Mouse (Mus musculus): ENCODE measurements at regions not wholly inside any gene's neighbourhood (a gene's known extent, or its start where the extent isn't known, plus 50 kb on each side); places are given as distances from the start of the nearest gene placed in this dataset.

- no peak for DNase-seq (ENCODE audit: low spot score in 2 of 2)
Observed at GRCm38 (mm10) chr8:102845362-102845761, 59.9 kb upstream of the Cdh11 start.

DNA sequence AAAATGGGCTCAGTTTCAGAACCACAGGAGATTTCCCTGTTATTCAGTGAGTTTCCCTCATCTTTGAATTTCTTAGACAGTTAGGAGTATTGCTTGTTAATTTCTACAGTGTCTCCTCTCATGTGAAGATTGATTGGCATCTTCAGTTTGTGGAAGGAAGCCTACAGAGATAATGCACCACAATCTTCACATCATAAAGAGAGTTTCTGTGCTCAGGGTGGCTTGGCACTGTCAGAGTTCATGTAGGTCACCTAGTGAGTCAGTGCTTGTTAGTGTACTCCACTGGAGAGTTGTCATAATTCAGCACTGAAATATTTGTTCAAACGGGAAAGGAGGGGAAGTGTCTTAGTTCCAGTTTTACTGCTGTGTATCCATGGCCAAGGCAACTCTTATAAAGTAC lies 74.6 kb upstream of the Cdh11 start:
- DNase-seq (ENCODE audit: low spot score in 2 of 2), result no peak

- no peak for DNase-seq (ENCODE audit: low spot score in 2 of 2)
Observed at GRCm38 (mm10) chr8:102899525-102899924, 114.1 kb upstream of the Cdh11 start.

DNA sequence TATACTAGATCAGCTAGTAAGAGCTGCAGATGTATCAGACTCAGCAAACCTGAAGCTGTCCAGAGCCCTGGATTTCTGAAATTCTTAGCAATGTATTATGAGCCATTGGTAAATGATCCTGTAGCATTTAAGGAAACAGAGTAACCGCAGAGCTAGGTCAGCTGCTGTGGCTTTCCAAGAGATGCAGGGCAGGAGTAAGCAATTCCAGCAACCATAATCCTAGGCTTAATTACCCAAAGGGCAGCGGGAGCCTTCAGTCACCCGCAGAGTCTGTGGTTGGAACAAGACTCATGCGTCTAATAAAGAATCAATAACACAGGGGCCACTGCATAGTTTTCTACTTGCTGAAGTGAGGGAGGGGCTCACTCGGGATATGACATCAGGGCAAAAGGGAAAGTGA lies 115.2 kb upstream of the Cdh11 start:
- DNase-seq (ENCODE audit: low spot score in 2 of 2), result no peak

- no peak for DNase-seq (ENCODE audit: low spot score in 2 of 2)
Observed at GRCm38 (mm10) chr8:102907444-102907843, 122.0 kb upstream of the Cdh11 start.

DNA sequence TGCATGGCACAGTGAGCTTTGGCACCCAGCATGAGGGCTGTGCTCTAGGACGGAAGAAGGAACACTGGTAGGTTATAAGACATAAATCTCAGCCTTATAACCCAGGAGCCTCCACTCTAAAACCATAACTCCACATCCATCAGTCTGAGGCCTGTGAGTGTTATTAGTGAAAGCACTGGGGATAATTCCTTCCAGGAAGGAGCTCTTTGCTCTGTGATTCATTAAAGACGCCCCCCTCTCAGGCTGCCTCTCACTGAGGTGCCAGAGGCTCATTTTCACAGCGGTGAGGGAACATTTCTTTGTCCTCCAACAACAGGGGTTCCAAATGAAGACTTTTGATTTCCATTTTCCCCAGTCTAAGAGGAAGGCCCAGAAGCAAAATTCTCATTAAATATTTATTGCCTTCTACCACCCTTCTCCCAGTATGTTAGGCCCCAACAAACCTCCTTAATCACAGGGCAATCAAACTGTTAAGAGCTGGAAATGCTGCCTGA lies 145.9 kb upstream of the Cdh11 start:
- no peak for DNase-seq (ENCODE audit: low spot score in 2 of 2)

GRCm38 (mm10) chr8:102938771-102939170 lies 153.3 kb upstream of the Cdh11 start:
- DNase-seq (ENCODE audit: low spot score in 2 of 2), result no peak

DNA sequence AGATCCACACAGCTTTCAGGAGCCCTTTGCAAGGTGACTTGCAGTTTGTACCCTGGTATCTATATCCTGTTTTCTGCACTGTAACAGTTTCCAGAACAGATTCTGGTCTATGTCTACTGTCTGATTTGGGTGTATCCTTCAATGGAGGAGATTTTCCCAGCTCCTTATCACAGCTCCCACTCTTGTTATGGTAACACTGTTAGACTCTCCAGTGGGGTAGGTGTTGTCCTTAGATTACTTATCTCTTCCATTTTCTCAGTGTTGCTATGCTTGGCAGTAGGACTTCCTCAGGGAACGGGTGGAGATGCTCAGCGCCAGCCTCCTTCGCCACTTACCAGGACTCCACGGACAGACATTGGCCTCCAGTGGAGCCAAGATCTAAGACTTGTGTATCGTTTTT lies 160.1 kb upstream of the Cdh11 start:
- DNase-seq (ENCODE audit: low spot score in 2 of 2), result no peak

GRCm38 (mm10) chr8:102978161-102978581 lies 192.7 kb upstream of the Cdh11 start:
- DNase-seq (ENCODE audit: low spot score in 2 of 2), result peak in 1 of 2 experiments; percentile 18

DNA sequence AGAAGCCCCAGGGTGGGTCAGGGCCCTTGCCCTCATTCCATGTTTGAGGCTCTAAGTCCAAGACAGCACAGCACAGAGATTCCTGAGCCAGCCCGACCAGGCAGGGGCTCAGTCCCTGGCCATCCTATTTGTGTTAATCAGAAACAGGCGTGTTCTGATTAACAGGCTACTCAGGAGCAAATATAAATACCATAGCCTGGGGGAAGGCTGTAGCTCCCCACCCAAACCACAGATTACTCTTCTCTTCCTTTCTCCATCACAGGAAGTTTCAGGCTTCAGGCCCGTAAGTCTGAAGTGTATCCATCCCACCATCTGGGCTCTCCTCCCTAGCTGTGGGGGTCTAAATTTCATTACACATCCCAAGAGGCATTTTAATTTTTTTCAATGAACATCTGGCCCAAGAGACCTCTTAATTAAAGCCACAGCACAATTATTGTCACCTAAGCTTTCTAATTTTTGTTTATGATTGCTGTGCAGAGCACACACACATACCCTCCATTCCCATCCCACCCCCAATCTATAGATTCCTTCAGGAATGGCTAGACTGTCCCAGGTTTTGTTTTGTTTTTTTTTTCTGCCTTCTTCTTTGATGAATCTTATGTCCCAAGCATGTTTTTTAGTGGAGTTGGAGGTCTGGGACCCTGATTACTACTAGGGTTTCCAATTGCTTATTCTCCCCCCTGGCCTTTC lies 197.9 kb upstream of the Cdh11 start:
- DNase-seq (ENCODE audit: low spot score in 2 of 2), result no peak

DNA sequence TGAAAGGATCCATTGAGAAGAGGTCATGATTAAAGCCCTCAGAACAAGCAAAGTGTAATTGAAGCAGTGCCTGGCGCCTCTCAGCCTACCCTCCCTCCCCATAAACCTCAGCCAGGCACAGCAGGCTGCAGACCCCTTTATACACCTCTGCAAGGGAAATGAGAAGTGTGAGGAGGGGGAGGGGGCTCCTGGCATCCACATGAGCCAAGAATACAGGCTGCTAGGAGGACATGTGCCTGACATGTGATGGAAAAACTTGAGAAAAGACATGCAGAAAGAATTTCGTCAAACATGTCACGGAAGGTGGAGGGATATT lies 198.4 kb upstream of the Cdh11 start:
- DNase-seq (ENCODE audit: low spot score in 2 of 2), result no peak

GRCm38 (mm10) chr8:103007284-103007984 lies 222.0 kb upstream of the Cdh11 start:
- DNase-seq (ENCODE audit: low spot score in 2 of 2), result no peak

DNA sequence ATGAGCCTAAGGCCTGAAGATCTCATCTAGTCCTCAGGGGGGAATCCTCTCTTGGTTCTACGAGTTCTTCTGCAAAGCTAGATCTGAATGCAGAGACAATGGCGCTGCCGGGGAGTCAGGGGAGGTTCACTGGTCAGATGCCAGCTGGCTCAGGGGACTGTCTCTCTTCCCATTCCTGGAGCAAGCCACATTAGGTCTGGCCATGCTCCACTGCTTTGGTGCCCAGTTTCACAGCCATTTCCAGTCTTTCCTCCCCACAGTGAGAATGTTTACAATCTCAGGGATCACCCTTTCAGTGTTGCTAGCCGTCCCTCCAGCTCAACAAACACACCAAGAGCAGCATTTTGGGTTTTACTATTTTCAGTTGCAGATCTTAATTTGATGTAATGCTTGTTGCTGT lies 233.7 kb upstream of the Cdh11 start:
- peak in 1 of 2 experiments; percentile 5 for DNase-seq (ENCODE audit: low spot score in 2 of 2)

DNA sequence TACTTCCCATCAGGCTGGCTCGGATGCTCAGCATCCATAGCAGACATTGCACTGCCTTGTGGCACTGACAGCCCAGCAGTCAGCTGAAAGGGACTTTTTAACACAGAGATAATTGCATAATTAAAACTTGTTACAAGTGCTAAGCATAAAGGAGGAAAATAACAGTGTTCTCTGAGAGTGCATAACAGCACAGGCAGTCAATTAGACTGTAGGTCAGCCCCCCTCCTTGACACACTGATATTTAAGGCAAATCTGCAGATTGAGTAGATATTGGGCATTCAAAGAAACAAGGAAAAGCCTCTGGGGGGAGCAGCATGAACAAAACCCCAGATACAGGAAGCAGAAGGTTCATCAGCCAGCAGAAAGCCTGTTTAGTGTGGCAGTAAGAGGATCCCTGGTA lies 237.8 kb upstream of the Cdh11 start:
- no peak for DNase-seq (ENCODE audit: low spot score in 2 of 2)

DNA sequence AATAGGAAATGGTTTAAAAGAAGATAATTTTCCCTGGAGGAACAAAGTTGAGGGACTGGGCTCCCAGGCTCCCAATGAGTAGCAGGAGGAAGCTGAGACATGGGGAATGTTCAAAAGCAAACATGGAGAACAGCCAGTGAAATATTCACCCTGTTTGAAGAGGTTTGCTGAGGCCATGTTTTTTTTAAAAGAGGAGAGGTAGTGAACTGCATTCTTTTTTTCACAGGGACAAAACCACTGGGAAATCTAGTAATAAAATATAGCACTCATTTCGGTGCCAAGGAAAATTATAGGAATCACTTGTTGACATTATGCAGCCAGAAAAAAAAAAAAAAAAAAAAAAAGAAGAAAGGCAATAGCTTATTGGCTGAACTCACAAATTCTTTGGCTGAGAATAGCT lies 246.3 kb upstream of the Cdh11 start:
- no peak for DNase-seq (ENCODE audit: low spot score in 2 of 2)

DNA sequence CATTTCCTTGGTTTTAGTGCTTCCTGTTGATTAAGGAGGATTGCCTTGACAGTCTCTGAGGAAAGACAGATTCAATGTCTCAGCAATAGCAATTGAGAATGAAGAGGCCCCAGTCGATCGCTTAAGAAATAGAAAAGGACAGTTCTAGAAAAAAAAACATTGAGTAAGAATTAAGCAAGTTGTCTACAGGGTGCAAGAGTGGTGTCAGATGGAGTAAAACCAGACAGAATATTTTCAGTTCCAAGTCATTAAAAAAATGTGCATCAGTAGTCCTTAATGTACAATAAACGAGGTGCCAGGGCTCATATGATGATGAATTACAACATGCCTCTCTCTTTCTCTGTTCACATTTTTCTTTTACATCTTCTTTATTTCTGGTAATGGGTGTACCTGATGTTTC lies 248.5 kb upstream of the Cdh11 start:
- DNase-seq (ENCODE audit: low spot score in 2 of 2), result no peak

- DNase-seq (ENCODE audit: low spot score in 2 of 2), result no peak
Observed at GRCm38 (mm10) chr8:103072079-103072635, 286.7 kb upstream of the Cdh11 start.

DNA sequence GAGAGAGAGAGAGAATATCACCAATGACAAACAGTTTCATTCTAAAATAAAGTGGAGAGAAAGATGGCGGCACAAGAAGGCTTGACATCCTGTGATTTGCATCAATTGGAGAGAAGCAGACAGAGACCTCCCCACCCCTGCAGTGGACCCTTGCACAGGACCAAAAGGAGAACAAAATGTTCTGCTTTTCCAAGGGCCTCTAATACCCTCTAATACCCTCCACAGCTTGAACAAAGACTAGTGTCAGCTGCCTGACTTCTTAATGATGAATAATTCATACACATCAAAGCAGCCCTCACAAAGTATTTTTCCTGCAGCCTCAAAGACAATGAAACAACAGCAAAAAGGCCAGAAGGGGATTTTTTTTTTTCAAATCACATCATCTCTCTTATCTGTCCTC lies 287.2 kb upstream of the Cdh11 start:
- DNase-seq (ENCODE audit: low spot score in 2 of 2), result no peak

- DNase-seq (ENCODE audit: low spot score in 2 of 2), result no peak
Observed at GRCm38 (mm10) chr8:103078559-103078958, 293.1 kb upstream of the Cdh11 start.

DNA sequence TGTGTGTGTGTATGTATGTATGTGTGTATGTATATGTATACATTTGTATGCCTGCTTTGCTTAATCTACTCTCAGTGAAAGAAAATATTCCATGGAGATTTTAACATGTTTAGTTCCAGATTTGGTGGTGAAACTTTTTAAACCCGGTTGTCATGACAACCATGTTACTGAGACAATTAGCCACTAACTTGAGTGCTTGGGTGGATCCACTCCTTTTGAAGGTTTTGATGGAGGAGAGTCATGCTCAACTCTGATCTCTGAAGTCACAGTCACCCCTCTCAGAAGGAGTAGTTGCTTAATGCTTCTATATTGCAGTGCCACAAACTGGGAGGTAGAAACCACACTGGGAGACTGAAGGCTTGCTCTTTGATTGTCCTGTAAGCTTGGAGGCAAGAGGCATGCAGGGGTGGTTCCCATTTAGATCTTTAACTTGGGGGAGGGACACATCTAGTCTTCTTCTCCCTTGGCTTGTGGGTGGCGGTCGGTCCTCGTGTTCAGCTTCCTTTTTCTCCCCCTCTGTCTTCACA lies 301.6 kb upstream of the Cdh11 start:
- no peak for DNase-seq (ENCODE audit: low spot score in 2 of 2)

GRCm38 (mm10) chr8:103096496-103097092 lies 311.2 kb upstream of the Cdh11 start:
- no peak for DNase-seq (ENCODE audit: low spot score in 2 of 2)

- DNase-seq (ENCODE audit: low spot score in 2 of 2), result no peak
Observed at GRCm38 (mm10) chr8:103125581-103125980, 340.1 kb upstream of the Cdh11 start.

DNA sequence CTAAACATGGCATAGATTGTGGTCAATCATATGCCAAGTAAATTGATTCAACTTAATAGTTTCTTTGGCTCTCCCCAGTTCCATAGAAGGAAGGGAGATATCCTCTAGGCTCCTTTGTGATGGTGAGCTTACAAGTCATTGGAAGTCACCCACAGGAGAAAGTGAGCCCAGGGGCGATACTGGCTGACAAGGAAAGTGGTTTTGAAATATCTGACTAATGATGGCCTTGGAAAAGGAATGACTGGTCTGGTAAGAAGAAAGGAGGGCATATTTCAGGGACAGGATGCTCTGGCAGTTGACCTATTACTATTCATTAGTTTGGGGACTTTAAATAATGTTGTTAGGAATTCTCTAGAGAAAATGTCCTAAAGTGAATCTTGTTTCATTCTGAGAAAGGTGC lies 352.7 kb upstream of the Cdh11 start:
- DNase-seq (ENCODE audit: low spot score in 2 of 2), result no peak

Data from urinary bladder, adult 18-20 months (tissue).